Mouse (Mus musculus) lung, postnatal 0 days (tissue): ENCODE results near the gene Fto. TPM values are rescaled to one million over a fixed set of nuclear protein-coding genes. Genes with fewer than 3 reads are reported as not detected.

ENCODE experiments used
- ATAC-seq: fragments of 200-750 bp; cut with Nextera tagmentation; 2 replicates; pipeline ENCODE4 v1.8.0; 2017; ENCODE audit warnings: moderate library complexity
- DNase-seq: peaks from one replicate; pipeline ENCODE4 v3.0.0-alpha.2; 2016; ENCODE audit warnings: low spot score
- H3K27ac ChIP-seq: fragments of 300-500 bp; sonication (generic); 2 replicates; pipeline ENCODE4 v1.5.1; 2014; ENCODE audit warnings: antibody characterized with exemption, mild to moderate bottlenecking, low read length, mixed read lengths
- H3K27me3 ChIP-seq: fragments of 300-500 bp; sonication (generic); replicated peaks from 2 replicates; pipeline ENCODE4 v1.6.1; 2014; ENCODE audit warnings: low read length, mixed read lengths; ENCODE audit not compliant: insufficient read depth
- H3K36me3 ChIP-seq: fragments of 300-500 bp; sonication (generic); 2 replicates; pipeline ENCODE4 v1.6.1; 2014; ENCODE audit warnings: low read length, mixed read lengths; ENCODE audit not compliant: insufficient read depth
- H3K4me1 ChIP-seq: fragments of 300-500 bp; sonication (generic); 2 replicates; pipeline ENCODE4 v1.6.1; 2014; ENCODE audit warnings: antibody characterized with exemption, low read depth, low read length, mixed read lengths; ENCODE audit not compliant: insufficient read depth
- H3K4me2 ChIP-seq: fragments of 300-500 bp; sonication (generic); replicated peaks from 2 replicates; pipeline ENCODE4 v1.6.1; 2014; ENCODE audit warnings: low read depth, mild to moderate bottlenecking, low read length, moderate library complexity, mixed read lengths
- H3K4me3 ChIP-seq: fragments of 300-500 bp; sonication (generic); 2 replicates; pipeline ENCODE4 v1.5.1; 2014; ENCODE audit warnings: low read depth, low read length
- H3K9ac ChIP-seq: fragments of 300-500 bp; sonication (generic); replicated peaks from 2 replicates; pipeline ENCODE4 v1.6.1; 2014; ENCODE audit warnings: low read depth, mild to moderate bottlenecking
- H3K9me3 ChIP-seq: fragments of 300-500 bp; sonication (generic); 2 replicates; pipeline ENCODE4 v1.6.1; 2016; ENCODE audit warnings: low read length, mixed read lengths
- CTCF ChIP-seq: IDR thresholded peaks from 2 replicates; pipeline ENCODE4 v1.5.1; 2016; ENCODE audit warnings: antibody characterized with exemption, mild to moderate bottlenecking
- EP300 ChIP-seq: IDR thresholded peaks from 2 replicates; pipeline ENCODE4 v1.6.1; 2016; ENCODE audit warnings: antibody characterized with exemption, mild to moderate bottlenecking, control low read depth
- WGBS: fragments of 180-500 bp; shearing (Covaris S2); extraction: QIAGEN DNeasy Blood & Tissue Kit; methylation state at CpG from one replicate; pipeline ENCODE4 v1.1.7; 2014; 5-methylcytosine and 5-hydroxymethylcytosine counted together
- polyA plus RNA-seq: library from polyadenylated mRNA; unstranded; fragments of >200 nt; fragmentation: Nextera tagmentation; extraction: Ambion mirVana; gene quantifications from 2 replicates; pipeline ENCODE4 v1.2.1, GENCODE M21; 2015

The Fto gene
- polyA plus RNA-seq, 1 experiment from 2014 or later, result 29.8 TPM

DNA sequence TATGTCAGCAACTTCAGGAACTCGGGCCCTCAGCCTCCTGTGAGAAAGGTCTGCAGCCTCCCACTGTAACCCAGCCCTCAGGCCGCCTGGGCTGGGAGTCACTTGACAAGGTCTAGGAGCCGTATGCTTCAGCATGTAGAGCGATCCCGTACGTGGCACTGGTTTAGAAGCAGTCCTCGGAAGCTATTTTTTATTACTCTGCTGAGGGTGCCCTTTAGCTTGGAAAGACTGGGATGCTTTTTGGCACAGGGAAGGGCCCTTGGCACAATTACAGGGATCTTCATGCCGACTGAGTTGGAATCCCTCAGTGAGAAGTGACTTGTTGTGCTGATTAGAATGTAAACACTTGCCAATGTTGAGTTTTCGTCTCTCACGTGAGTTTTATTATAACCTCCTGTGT, 191.6 kb downstream of the Fto start:
- TF ChIP-seq CTCF (no peak), EP300 (no peak)
- 14% methylated on average over 10 of the region's 10 CpGs for WGBS
- no peak overlapping the region for H3K4me2 ChIP-seq
- H3K9ac ChIP-seq, result no peak overlapping the region
- peak; percentile 31 for DNase-seq
- H3K4me1 ChIP-seq, result peaks cover 17% of the 10 kb centered on the region; the same call in 1 of the 2 replicates
- H3K27ac ChIP-seq, result no peak overlapping the region
- no peaks in the 10 kb centered on the region for H3K36me3 ChIP-seq
- peak; percentile 19 for ATAC-seq
- no peaks in the 10 kb centered on the region for H3K9me3 ChIP-seq
- H3K27me3 ChIP-seq, result no peaks in the 10 kb centered on the region
- no peak overlapping the region for H3K4me3 ChIP-seq

DNA sequence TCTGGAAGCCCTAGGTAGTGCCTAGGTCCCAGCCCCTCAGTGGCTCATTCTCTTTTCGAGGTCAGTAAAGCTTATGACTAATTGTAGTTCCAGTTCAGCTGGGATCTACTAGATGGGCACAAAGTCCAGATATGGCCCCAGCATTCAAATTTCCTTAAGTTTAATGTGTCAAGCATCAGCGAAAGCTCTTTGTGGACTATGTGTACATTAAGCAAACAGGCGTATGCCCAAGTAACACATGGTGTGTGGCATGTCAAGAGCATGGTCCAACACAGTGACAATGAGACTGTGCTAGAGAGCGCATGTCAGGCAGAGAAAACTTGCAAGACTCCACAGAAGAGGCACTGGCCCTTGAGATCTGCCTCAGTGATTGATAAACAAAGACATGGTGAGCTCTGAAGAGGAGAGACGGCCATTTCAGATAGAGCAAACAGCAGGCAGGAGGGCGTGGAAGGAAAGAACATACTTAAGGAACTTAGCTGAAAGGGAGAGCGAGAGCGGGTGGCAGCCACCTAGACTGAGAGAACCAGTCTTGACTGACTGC, 192.2 kb downstream of the Fto start:
- WGBS, result 49% methylated on average over 8 of the region's 8 CpGs
- ATAC-seq (peak; percentile 75), DNase-seq (peak; percentile 57)
- Histone ChIP-seq H3K9ac (no peak overlapping the region), H3K4me2 (no peak overlapping the region), H3K36me3 (no peaks in the 10 kb centered on the region), H3K27ac (no peak overlapping the region), H3K9me3 (no peaks in the 10 kb centered on the region), H3K4me3 (no peak overlapping the region), H3K27me3 (no peaks in the 10 kb centered on the region), H3K4me1 (peaks cover 17% of the 10 kb centered on the region; the same call in 1 of the 2 replicates)
- TF ChIP-seq EP300 (no peak), CTCF (no peak)

DNA sequence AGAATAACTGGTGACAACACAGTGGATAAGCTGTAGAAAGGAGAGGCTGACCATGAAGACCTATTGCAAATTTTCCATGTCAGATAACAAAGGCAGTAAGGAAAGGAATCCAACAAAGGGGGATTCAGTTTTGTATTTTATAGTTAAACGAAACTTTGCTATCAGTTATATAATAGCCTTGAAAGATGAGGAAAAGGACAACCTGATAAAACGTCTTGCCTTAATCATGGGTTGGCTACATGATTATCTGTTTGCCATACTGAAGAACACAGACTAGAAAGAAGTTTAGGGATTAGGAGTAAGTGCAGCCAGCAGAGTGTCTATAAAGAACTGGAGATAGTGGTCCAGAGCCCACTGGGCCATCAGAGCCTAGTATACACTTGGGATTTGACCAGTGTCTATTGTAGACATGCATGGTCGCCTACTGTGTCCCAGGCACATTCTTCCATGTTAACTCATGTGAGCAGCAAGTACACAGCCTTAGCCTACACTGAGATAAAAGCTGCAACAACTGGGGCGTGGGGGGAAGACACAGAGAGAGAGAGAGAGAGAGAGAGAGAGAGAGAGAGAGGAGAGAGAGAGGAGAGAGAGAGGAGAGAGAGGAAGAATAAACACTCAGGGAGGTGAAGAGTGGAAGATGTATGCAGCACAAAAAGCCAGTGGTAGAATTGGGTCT, 192.8 kb downstream of the Fto start:
- no peaks in the 10 kb centered on the region for H3K36me3 ChIP-seq
- no peak overlapping the region for H3K27ac ChIP-seq
- H3K9me3 ChIP-seq, result no peaks in the 10 kb centered on the region
- no peak for TF ChIP-seq CTCF
- TF ChIP-seq EP300, result no peak
- peaks cover 17% of the 10 kb centered on the region; the same call in 1 of the 2 replicates for H3K4me1 ChIP-seq
- no peak overlapping the region for H3K4me3 ChIP-seq
- H3K4me2 ChIP-seq, result no peak overlapping the region
- WGBS, result 58% methylated on average over 4 of the region's 4 CpGs
- H3K9ac ChIP-seq, result no peak overlapping the region
- ATAC-seq (no peak), DNase-seq (no peak)
- no peaks in the 10 kb centered on the region for H3K27me3 ChIP-seq

DNA sequence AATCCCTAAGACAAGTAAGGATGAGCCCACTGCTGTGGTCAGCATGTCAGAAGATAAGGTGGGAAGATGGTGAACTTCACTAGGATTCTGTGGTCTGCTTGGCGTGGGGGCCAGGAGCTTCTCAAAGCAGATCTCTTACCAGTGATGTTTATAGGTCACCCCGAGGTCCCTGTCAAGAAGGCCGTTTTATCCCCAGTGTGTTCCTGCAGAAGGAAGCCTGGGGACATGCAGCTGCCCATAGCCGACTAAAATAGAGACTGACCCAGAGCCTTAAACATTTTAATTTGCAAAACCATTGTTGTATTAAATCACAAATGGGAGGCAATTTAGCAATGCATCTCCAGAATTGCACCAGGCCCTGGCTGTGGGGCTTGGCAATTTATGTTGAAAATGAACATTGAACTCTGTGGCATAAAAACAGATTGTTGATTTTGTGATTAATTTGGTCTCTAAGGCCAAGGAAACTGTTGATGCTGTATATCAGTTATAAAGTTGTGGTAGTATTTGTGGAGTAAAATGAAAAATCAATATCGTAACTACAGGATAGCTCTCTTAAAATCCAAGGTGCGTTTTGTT, 193.4 kb downstream of the Fto start:
- ATAC-seq, result no peak
- Histone ChIP-seq H3K9me3 (no peaks in the 10 kb centered on the region), H3K9ac (no peak overlapping the region), H3K4me3 (no peak overlapping the region), H3K27ac (no peak overlapping the region), H3K36me3 (no peaks in the 10 kb centered on the region), H3K27me3 (no peaks in the 10 kb centered on the region), H3K4me2 (no peak overlapping the region), H3K4me1 (peaks cover 17% of the 10 kb centered on the region; the same call in 1 of the 2 replicates)
- TF ChIP-seq EP300 (no peak), CTCF (no peak)
- 81% methylated on average over 6 of the region's 6 CpGs for WGBS
- no peak for DNase-seq

DNA sequence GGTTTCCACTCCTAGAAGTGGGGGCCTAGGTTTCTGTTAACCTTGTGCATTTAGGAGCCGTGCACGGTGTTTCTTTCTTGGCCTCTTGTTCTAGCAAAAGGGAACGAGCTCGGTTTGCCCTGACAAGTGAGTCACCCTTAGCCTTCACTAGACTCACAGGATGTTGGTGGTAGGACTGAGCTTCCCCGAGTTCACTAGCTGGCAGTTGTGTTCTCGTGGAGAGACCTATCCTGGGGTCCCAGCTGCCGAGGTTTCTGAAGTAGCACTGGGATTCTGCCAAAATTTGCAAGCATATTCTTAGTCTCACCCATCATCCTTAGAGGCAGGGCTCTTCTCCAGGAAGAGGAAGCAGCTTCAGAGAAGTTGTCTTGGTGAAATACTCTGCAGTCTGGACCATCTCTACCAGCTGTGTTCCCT, 194.4 kb downstream of the Fto start:
- no peaks in the 10 kb centered on the region for H3K9me3 ChIP-seq
- no peak overlapping the region for H3K9ac ChIP-seq
- WGBS, result 31% methylated on average over 7 of the region's 7 CpGs
- H3K4me1 ChIP-seq, result peaks cover 13% of the 10 kb centered on the region; the same call in 1 of the 2 replicates
- H3K36me3 ChIP-seq, result no peaks in the 10 kb centered on the region
- H3K27me3 ChIP-seq, result no peaks in the 10 kb centered on the region
- TF ChIP-seq EP300 (no peak), CTCF (no peak)
- no peak for DNase-seq
- no peak overlapping the region for H3K4me3 ChIP-seq
- 0 out of 2 replicates have a peak, but pooled peaks have one; percentile 31 for ATAC-seq
- H3K27ac ChIP-seq, result no peak overlapping the region
- H3K4me2 ChIP-seq, result no peak overlapping the region

DNA sequence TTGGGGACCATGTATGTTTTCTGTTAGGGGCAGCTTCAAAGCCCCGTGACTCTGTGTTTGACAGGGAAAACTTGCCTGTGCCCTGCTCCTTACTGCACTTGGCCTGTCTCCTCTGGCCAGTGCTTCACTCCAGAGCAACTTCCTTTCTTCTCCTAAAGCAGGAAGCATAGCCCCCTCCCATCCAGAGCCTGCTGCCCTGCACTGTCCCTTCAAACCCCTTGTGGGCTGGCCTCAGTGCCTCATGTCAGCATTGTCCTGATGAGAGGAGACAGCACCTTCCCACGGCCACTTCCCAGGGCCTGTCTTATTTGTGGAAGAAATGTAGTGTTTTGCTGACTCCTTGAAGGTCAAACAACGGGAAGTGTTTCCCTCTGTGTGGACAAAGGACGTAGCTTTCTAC, 195.0 kb downstream of the Fto start:
- no peaks in the 10 kb centered on the region for H3K36me3 ChIP-seq
- 0 out of 2 replicates have a peak, but pooled peaks have one; percentile 13 for ATAC-seq
- no peak overlapping the region for H3K4me2 ChIP-seq
- no peak overlapping the region for H3K9ac ChIP-seq
- TF ChIP-seq CTCF (no peak), EP300 (no peak)
- no peak overlapping the region for H3K27ac ChIP-seq
- no peaks in the 10 kb centered on the region for H3K9me3 ChIP-seq
- WGBS, result 44% methylated on average over 4 of the region's 4 CpGs
- H3K27me3 ChIP-seq, result no peaks in the 10 kb centered on the region
- H3K4me1 ChIP-seq, result peaks cover 13% of the 10 kb centered on the region; the same call in 1 of the 2 replicates
- no peak overlapping the region for H3K4me3 ChIP-seq
- no peak for DNase-seq
